Mouse (Mus musculus) v-Abl transformed pro-B cells (cell line): ENCODE data around the gene Epb41l1.

ENCODE experiments used
- in situ Hi-C, 2 experiments: fragments of 400-800 bp; cut with MboI; formaldehyde crosslinking; loops; one replicate each; pipeline ENCODE4 v1.15.1; 2025; ENCODE audit not compliant: unreplicated experiment in 2 of 2

The Epb41l1 gene

DNA sequence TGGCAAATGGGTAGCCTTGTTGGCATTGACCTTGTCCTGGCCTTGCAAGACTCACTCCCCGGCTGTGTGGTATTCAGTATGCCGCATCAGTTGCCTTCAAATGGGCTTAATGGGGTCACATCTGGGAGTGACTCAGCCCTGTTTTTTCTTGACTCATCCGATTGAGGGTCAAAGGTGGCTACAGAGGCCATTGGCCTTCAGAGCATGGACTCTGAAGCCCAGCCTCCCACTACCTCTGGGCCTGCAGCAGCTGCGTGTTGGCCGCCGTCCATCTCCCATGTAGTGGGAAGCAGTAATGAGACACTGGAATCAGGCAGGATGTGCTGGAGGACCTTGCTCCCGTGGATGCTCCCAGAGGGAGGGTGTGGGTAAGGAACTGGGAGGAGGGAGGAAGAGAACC is 33.1 kb downstream of the Epb41l1 start:
- in situ Hi-C loops, result no loop called here

DNA sequence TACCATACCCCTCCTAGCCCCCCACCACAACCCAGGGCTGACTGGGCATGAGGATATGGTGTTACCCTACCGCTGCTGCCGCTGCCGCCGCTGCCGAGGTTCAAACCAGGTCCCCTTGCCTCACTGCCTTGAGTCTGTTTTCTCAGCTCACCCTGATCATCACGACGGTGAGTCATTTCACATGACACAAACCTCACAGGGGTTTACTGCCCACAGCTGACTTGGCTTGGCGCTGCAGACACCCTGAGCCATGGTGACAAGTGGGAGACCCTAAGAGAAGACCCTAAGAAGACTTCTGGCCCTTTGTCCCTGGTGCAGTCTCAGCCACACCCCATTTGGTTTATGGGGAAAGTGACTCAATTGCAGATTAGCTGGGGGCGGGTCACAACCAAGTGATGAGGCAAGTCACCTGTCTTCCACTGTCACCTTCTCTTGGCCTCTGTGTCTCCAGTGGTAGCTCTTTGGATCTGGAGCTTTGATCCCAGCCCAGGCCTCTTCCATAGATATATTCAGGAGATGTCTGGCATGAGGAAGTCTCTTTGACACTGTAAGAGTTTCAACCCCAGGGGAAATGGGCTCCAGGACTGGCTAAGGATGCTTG is 34.9 kb downstream of the Epb41l1 start:
- in situ Hi-C loops, result no loop called here

DNA sequence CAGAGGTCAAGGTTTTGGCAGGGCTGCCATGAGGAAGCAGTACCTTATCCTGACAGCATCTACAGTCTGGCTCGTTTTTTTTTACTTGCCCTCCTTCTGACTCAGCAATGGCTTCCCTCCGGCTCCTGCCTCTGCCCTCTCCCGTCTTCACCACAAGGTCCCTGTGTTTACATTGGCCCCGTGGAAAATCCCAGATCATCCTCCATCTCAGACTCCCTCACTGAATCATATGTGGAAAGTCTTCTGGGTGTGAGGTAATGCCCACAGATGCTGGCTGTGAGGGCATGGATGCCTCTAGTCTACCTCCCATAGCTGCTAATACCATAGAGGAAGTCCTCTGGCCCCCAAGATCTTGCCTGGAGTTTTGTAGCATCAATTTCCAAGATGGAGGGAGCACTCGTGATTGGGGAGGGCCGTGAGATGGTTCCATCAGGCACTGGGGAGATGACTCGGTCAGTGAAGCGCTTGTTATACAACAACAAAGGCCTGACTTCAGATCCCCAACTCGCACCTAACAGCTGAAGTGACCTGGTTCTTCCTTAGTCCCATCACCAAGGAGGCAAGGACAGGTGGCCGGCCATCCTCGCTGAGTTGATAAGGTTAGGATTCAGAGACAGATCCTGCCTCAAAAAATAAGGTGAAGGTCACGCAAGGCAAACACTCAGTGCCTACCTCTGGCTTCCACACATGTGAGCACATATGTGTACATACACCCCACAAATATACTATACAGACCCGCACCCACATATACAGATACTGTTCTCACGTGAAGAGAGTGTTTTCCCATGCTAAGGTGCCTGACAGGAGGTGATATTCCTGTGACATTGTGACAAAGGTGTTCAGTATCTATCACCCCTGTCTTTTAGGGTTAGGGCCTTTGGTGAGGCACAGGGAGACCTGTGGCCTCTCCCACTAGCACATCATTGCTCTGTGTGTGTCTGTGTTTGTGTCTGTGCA is 36.0 kb downstream of the Epb41l1 start:
- in situ Hi-C loops, result no loop called here

DNA sequence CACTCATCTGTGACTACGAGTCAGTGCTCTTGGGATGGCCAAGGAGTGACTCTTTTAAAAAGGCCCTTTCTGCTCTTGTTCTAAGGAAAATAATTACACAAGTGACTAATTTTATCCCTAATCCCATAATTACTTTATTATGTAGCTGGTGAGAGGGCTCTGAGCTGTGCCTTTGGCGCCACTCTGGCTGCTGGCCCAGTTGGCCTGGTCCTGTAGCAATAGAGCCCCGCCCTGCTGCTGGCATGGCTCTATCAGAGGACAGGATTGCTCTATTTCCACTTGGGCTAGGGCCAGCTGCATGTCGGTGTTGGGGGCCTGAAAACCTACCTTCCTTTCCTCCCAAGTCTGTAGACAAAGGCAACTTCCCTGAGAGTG is 36.6 kb downstream of the Epb41l1 start:
- in situ Hi-C loops, result no loop called here

DNA sequence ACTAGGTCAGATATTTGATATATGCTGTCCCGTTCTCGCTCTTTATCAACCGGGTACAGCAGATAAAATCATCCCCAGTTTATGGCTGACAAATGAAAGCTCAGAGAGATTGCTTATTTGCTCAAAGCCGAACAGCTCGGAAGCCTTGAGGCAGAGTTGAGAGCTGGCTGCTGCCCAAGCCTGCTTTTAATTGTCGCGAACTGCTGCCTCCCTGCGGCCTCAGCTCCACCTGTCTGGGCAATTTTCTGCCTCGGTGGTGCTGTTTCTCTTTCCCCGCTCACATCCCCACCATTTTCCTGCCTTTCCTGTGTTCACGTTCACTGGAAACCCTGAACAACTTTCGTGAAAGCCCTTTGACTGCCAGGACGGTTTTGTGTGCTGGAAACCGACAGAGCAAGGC is 39.8 kb downstream of the Epb41l1 start:
- in situ Hi-C loops, result no loop called here

DNA sequence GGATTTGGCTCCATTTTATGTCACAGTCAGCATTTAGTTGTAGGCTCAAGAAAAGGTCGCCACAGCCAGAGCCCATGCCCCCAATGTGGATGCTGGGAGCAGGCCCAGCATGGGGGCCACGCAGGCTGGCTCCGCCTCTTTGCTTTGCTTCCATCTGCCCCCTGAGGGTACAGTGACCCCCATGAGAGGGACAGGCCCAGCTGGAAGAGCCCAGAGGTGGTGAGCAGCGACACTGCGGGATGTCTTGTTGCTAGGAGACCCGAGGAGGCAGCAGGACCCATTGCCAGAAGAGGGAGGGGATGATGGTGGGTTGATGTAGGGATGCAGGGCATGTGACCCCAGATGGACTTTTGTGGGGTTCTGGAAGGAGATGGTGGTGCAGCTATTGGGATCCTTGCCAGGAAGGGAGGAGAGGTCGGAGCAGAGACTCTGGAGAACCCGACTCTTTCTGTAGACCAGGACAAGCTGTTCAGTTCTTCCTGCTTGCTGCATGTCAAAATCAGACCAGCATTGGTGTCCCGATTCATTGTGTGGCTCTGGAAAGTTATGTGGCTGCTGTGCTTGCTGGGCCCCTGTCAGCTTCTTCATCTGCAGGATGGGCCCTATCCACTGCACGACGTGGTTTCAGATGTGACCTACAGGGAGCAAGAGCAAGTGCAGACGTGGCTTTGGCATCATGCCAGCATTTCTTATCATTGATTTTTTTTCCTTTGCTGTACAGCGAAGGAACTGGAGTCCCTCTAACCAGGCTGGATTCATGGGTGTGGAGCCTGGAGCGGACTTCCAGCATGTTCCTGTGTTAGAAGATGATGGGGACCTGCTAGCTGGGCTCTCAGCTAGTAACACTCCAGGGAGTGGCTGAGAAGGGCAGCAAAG is 41.7 kb downstream of the Epb41l1 start:
- in situ Hi-C loops, result no loop called here

DNA sequence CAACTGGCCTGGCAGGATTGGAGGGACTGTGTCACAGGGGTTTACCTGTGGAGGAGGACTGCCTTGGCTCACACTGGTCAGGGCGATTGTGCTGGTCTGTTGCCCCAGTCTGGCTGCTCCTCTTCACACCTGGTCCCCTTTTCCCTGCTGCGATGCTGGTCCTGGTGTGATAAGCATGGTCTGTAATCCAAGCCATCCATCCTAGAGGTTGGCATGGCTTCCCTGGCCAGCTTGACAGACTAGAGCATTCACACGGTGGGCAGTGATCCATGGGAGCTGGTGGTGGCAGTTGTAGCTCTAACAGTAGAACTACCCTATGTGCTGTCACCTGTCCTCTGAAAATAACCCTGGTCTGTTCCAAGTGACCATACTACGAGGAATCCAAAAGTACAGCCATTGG is 43.7 kb downstream of the Epb41l1 start:
- in situ Hi-C loops, result no loop called here

DNA sequence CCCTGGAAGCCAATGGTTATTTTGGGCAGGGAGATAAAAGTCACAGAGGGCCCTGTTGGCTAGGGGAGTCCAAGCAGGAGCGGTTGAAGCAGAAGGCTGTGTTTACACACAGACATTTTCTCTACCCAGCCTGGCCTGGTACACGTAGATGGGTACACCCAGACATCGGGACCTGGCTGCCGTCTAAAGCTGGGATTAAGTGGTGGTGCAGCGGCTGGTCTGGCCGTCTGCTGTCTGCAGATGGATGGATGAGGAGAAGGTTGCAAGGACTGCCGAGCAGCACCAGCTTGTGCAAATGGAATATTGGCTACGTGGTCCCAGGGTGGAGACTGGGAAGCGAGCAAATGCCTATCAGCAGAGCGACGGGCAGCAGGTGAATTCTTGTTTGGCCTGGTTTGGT is 46.8 kb downstream of the Epb41l1 start:
- in situ Hi-C loops, result no loop called here

DNA sequence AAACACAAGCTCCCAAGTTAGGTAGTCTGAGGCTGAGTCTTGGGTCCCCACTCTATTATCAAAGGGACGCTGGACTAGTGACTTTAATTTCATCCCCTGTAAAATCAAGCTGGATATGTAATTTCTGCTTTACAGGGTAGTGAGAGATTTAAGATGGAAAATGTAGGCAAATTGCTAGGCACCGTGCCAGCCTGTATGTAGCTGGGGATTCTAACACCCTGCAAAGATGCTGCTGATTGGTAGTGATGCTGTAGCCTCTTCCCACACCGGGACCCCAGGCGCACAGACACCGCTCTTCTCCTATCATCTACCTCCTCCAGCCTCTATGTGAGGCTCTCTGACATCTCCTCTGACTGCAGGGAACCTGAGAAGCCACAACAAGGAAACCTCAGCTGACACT is 48.2 kb downstream of the Epb41l1 start:
- in situ Hi-C loops, result no loop called here

DNA sequence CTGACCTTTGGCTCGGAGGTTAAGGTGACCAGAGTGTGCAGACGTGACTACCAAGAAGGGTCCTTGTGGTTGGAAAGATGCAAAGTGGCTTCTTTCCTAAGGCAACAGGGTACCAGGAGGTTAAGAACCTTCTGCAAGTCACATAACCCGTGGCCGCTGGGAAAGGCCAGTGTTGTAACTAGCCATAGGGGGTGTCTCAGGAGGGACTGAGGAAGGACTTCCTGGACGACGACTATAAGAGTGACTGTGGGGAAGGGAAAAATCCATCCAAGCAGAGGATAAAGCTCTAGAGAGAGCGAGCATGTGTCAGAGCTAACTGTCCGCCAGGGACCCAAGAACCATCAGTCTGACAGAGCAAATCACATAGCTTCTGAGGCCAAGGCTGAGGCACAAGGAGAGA is 48.8 kb downstream of the Epb41l1 start:
- in situ Hi-C loops, result no loop called here

DNA sequence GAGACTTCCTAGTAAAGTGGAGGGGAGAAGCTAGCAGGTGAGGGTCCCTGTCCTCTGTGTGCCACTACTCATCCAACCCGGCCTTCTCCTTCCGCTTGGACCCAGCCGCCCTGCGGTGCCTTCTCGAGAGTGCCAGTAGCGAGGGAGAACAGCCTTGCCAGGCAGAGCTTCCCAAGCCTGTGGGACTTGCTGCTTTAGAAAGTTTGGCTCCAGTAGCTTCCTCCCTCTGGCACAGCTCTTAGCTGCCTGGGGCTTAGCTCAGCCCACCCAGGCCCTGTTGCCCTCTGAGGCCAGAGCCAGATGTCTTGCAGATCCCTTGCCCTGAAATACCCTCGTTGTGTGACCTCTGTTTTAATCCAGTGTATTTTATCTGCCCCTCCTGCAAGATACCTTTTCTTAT is 50.2 kb downstream of the Epb41l1 start:
- in situ Hi-C loops, result no loop called here

DNA sequence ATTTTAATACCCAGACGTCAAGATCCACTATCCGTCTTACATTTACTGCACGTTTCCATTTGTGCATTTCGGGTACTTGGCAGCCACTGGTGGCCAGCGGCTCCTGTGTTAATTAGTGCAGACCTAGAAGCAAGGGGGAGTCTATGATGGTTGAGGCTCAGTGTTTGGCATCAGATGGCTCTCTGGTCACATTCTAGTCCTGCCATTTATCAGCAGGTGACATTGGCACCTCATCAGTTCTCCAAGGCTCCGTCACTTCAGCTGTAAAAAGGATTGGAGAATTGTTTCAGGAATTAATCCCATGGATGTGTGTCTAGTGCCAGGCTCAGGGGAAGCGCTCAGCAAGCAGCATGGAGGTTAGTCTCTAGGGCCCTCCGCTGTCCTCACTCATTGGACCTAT is 51.6 kb downstream of the Epb41l1 start:
- in situ Hi-C loops, result no loop called here

DNA sequence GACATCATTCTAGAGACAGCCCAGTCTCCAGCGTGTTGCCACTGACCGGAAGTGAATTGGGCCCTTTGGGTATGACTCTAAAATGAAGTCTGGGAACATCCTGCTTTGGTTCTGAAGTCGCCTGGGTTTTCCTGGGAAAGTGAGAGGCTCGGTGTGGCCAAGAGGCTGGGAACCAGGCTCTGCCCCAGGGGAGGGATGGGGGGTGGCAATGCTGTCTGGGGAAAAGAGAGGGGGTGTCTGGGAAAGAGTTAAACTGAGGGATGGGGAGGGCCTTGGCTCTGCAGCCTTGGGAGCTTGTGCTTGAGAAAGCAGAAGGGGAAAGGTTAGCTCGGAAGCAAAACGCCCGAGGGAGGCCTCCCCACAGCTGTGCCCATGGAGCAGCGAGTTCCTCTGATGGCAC is 53.0 kb downstream of the Epb41l1 start:
- in situ Hi-C loops, result no loop called here

DNA sequence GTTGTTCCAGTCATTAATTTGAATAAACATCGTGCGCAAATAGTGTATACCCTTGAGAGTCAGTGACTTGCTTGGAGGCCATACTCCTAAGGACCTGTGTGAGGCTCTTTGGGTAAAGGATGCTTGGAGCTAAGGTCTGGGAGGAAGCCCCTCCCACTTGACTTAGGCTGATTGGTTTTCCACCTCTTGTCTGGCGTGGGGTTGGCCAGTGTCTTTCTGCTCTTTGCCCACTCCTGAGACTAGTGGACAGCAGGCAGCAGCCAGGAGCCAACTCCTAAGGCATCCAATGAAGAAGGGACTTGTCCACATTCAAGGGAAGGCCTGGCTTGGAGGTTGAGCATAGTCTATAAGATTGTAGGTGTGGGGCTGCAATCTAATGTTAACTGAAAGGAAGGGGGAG is 53.4 kb downstream of the Epb41l1 start:
- in situ Hi-C loops, result no loop called here

DNA sequence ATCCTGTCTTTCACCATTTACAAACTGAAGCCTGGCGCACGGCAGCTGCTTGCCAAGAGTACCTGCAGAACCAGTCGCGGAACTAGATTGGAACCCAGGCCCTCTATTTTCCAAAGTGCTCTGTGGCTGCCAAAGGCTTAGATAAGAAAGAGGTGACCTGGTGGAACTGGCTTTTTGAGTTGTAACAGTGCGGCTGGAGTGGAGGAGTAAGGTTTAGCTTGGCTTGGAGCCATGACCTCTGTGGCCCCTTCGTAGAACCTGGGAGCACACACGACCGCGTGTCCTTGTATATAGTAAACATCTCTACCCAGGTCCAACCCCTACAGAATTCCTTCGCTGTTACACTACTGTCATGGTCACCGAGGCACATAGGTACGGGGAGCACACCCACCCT is 54.2 kb downstream of the Epb41l1 start:
- in situ Hi-C loops, result loop anchor here in 1 of 2 experiments (25.0 kb wide), 1 partner anchor 438 kb away; no protein-coding TSS in a partner anchor

DNA sequence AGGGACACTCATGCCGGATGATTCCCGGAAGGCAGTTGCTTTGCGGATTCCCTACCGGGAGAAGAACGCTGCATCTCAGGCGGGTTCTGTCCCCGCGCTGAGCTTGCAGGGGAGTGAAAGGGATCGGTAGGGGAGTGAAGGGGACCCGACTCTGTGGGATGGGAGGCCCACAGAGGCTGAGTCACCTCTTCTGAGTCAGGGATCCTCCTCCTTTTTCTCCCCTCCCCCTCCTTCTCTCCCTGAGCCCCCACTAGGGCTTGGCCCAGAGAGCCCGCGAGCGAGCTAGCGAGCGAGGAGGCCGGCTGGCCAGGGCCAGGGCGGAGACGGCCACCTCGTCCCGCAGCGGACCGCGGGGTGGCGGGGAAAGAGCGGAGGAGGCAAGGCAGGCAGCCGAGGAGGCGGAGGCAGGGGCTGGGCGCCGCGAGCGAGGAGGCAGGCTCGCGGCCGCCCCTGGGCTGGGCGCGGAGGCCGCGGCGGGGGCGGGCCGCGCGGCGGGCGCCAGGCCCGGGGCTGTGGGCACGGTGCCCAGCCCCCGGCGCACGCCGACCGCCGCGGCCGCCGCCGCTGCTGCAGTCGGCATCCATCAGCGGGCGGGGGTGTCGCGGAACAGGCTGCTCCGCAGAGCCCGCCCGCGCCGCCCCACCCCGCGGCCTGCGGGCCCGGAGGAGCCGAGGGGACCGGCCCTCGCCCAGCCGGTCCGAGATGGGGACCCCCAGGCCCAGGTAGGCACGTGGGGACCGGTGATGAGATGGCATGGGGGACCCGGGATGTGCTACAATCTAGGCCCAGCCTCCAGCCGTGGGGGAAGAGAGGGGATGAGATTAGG is 54.8 kb downstream of the Epb41l1 start:
- in situ Hi-C loops, result loop anchor here in 1 of 2 experiments (25.0 kb wide), 1 partner anchor 438 kb away; no protein-coding TSS in a partner anchor

DNA sequence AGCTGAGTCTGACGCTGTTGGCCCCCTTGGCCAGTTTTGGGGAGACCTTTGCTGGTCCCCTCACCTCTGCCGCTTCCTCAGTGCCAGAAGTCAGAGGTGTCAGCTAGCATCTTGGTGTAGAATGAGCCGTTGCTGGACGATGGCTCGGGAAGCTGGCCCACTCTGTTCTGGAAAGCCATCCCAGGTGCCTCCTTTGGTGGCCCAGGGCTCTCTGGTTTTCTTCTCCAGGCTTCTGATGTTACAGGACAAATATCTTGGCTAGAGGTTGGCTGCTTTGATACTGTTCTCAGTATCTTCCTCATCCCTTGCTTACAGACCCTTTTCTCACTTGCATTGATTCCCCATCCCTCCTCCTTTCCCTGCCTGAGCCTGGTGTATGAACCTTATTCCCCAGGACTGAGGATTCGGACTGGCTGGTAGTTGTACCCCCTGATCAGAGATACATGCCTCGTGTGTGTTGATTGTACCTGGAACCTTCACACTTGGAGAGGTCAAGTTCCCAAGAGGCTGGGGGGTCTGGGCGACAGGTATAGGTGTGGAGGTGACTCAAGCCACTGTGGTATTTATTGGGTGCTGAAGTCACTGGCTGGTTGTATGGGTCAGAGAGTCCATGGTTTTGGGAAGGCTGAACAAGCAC is 55.5 kb downstream of the Epb41l1 start:
- in situ Hi-C loops, result loop anchor here in 1 of 2 experiments (25.0 kb wide), 1 partner anchor 439 kb away; no protein-coding TSS in a partner anchor

DNA sequence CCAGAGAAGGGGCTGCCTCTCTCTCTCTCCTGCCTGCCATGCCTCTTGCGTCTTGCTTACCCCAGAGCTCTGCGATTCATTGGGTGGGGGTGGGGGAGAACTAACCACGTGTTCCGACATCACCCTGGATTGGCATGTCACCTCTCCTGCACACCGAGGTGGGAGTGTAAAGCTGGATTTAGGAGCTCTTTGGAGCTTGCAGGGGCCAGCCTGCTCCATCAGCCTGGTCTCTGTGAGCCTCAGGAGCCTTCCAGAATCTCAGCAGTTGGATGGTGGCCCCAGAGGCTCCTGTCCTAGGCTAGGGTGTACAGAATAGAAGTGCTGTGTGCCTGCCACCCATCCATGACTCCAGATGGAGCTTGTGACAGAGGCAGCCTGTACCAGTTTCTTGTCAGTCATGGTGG is 56.0 kb downstream of the Epb41l1 start:
- in situ Hi-C loops, result loop anchor here in 1 of 2 experiments (25.0 kb wide), 1 partner anchor 439 kb away; no protein-coding TSS in a partner anchor

DNA sequence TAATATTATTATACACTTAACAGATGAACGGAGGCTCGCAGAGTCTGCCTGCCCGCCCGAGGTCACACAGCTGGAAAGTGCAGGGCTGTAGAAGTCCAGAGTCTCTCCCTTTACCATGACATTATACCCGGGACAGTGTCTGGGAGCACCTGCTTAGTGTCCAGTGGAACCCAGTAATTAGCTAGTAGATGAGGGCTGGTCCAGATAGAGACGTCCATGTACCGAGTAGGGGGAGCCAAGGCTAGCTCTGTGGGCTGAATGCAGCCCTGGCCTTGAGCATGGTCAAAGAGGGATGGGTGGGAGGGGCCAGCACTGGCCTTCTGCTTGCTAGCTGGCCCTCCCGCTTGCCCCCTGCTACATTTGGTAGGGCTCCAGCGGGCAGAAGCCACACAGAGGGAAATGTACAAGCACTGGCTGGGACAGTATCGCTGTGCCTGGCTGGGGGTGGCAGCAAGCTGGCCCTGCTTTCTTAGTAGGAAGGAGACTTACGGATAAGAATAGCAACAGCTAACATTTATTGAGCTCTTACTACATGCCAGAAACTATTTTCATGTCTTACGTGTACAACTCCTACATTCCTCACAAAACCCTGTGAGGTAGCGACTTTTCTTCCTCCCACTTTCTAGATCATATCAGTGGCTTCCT is 57.5 kb downstream of the Epb41l1 start:
- in situ Hi-C loops, result loop anchor here in 1 of 2 experiments (25.0 kb wide), 1 partner anchor 441 kb away; no protein-coding TSS in a partner anchor
